In the genomic region with DNA sequence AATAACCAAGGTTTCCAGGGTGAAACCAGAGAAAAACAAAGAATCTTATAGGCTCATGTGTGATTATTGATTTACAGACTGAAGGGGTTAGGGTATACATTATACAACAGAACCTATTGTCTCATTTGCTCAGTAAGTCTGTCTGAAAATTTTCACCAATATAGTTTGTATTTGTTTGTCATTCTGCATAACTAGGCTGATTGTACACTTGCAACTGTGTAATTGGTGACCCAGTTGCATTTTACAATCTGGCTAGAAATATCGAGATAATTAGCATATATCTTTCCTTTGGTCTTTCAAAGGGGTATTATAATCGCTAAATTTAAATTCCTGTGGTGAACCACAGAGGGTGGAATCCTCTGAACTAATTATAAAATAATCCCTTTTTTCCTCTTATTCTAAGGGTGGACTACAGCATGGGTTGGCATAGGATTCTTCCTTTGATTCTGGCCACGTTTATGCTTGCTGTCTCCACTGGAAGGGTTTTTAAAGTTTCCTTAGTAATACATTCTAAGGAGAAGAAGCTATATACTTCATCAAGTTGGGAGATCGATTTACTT, we compare ENCODE assay signal across 22 mouse cellular contexts. TPM values are rescaled to one million over a fixed set of nuclear protein-coding genes. Genes with fewer than 3 reads are reported as not detected.
DNase-seq lines count a peak whose midpoint lies in the region; ATAC-seq and TF ChIP-seq lines count a peak whose summit lies in the region.
"Had no signal": no experiment of that assay in that cellular context is flagged by ENCODE, and none has a peak within 500 bp of the region (broad histone marks: within the 10 kb centered on the region; RNA-seq: fewer than 3 reads in every experiment).

No protein-coding gene starts in this region.

- no peak overlapping the region for H3K4me2 ChIP-seq in hindbrain, embryonic 14.5 days (replicated peaks)
- H3K4me2 ChIP-seq in hindbrain, embryonic 13.5 days: no peak overlapping the region
- no peak overlapping the region for H3K4me2 ChIP-seq in hindbrain, postnatal 0 days (ENCODE audit: low read depth, low read length)
- H3K4me2 ChIP-seq in neural tube, embryonic 13.5 days: no peak overlapping the region
- H3K4me2 ChIP-seq: liver, embryonic 11.5 days; lung, embryonic 14.5 days had no signal

- 60% methylated on average over 4 of the region's 4 CpGs for WGBS in hindbrain, embryonic 14.5 days
- 62% methylated on average over 4 of the region's 4 CpGs for WGBS in hindbrain, embryonic 13.5 days
- WGBS in hindbrain, postnatal 0 days: 42% methylated on average over 4 of the region's 4 CpGs
- WGBS in neural tube, embryonic 13.5 days: 52% methylated on average over 4 of the region's 4 CpGs

- H3K4me3 ChIP-seq in hindbrain, embryonic 14.5 days (replicated peaks; ENCODE audit: low read length): no peak overlapping the region
- no peak overlapping the region for H3K4me3 ChIP-seq in hindbrain, embryonic 13.5 days
- H3K4me3 ChIP-seq in hindbrain, postnatal 0 days (ENCODE audit: low read length): no peak overlapping the region
- no peak overlapping the region for H3K4me3 ChIP-seq in neural tube, embryonic 13.5 days

- no peak overlapping the region for H3K9ac ChIP-seq in hindbrain, embryonic 14.5 days
- no peak overlapping the region for H3K9ac ChIP-seq in hindbrain, embryonic 13.5 days
- H3K9ac ChIP-seq in hindbrain, postnatal 0 days (replicated peaks; ENCODE audit: low read length): no peak overlapping the region
- H3K9ac ChIP-seq in neural tube, embryonic 13.5 days: no peak overlapping the region
- H3K9ac ChIP-seq: lung, embryonic 14.5 days had no signal

- H3K36me3 ChIP-seq in hindbrain, embryonic 14.5 days (replicated peaks; ENCODE audit: control insufficient read depth, insufficient read depth): no peaks in the 10 kb centered on the region
- H3K36me3 ChIP-seq in hindbrain, embryonic 13.5 days: no peaks in the 10 kb centered on the region
- no peaks in the 10 kb centered on the region for H3K36me3 ChIP-seq in hindbrain, postnatal 0 days (ENCODE audit: insufficient read depth, low read length)
- H3K36me3 ChIP-seq in neural tube, embryonic 13.5 days: no peaks in the 10 kb centered on the region

- H3K27ac ChIP-seq in hindbrain, embryonic 14.5 days: no peak overlapping the region
- H3K27ac ChIP-seq in hindbrain, embryonic 13.5 days: no peak overlapping the region
- H3K27ac ChIP-seq in hindbrain, postnatal 0 days: no peak overlapping the region
- H3K27ac ChIP-seq in neural tube, embryonic 13.5 days (replicated peaks): no peak overlapping the region

- peak; percentile 37; the same call in 1 of the 2 replicates for ATAC-seq in hindbrain, embryonic 14.5 days (ENCODE audit: low FRiP score)
- ATAC-seq in hindbrain, embryonic 13.5 days (ENCODE audit: low FRiP score): no peak
- peak; percentile 21; the same call in 1 of the 2 replicates for ATAC-seq in hindbrain, postnatal 0 days
- ATAC-seq in neural tube, embryonic 13.5 days (ENCODE audit: low read depth): peak; percentile 59
- ATAC-seq: intestine, embryonic 16.5 days; Patski had no signal

- peak; percentile 1 for DNase-seq in cerebellum, adult 9-10 months
- DNase-seq in cerebellum, postnatal 4 days (ENCODE audit: low spot score in 2 of 2): no peak
- no peak for DNase-seq in hindbrain, embryonic 14.5 days (ENCODE audit: low spot score)
- no peak for DNase-seq in hindbrain, postnatal 0 days (ENCODE audit: low spot score)
- DNase-seq in embryo, embryonic 9.5 days (ENCODE audit: extremely low spot score): no peak
- no peak for DNase-seq in embryo, embryonic 10 days (ENCODE audit: low spot score)
- DNase-seq: adrenal gland, adult 8-10 months; cerebellum, postnatal 10 days; gastrocnemius, postnatal 14 days; kidney, postnatal 36 days; lung, embryonic 14.5 days; lung, postnatal 36 days; right cerebral cortex, postnatal 14 days; spleen, adult 18-20 months; thymus, postnatal 25 days had no signal

- H3K9me3 ChIP-seq in hindbrain, embryonic 14.5 days (ENCODE audit: control insufficient read depth, low read length): no peaks in the 10 kb centered on the region
- H3K9me3 ChIP-seq in hindbrain, embryonic 13.5 days: no peaks in the 10 kb centered on the region
- no peaks in the 10 kb centered on the region for H3K9me3 ChIP-seq in hindbrain, postnatal 0 days (ENCODE audit: low read length)
- no peaks in the 10 kb centered on the region for H3K9me3 ChIP-seq in neural tube, embryonic 13.5 days

- H3K4me1 ChIP-seq in hindbrain, embryonic 14.5 days (replicated peaks; ENCODE audit: control insufficient read depth, insufficient read depth, low read length): no peaks in the 10 kb centered on the region
- H3K4me1 ChIP-seq in hindbrain, embryonic 13.5 days (replicated peaks): no peaks in the 10 kb centered on the region
- no peaks in the 10 kb centered on the region for H3K4me1 ChIP-seq in hindbrain, postnatal 0 days (ENCODE audit: insufficient read depth, low read length)
- H3K4me1 ChIP-seq in neural tube, embryonic 13.5 days (replicated peaks): peaks cover 4% of the 10 kb centered on the region; the same call in 1 of the 2 replicates

- no peaks in the 10 kb centered on the region for H3K27me3 ChIP-seq in hindbrain, embryonic 14.5 days (ENCODE audit: control insufficient read depth, insufficient read depth, low read length)
- H3K27me3 ChIP-seq in hindbrain, embryonic 13.5 days: peaks cover 12% of the 10 kb centered on the region
- H3K27me3 ChIP-seq in hindbrain, postnatal 0 days (ENCODE audit: insufficient read depth, low read length): no peaks in the 10 kb centered on the region
- H3K27me3 ChIP-seq in neural tube, embryonic 13.5 days: no peaks in the 10 kb centered on the region
- H3K27me3 ChIP-seq: Patski had no signal

- no peak for TF ChIP-seq CTCF in hindbrain, postnatal 0 days (IDR thresholded peaks at IDR 0.05; ENCODE audit: low read depth)

RNA-seq across cellular contexts. Expression of a gene that starts 34.3 kb away (rescaled TPM):
- 9.9 and 10.4 TPM in 2 replicates for polyA plus RNA-seq in hindbrain, embryonic 14.5 days (2014; fragmentation: Nextera tagmentation; extraction: Ambion mirVana)
- polyA plus RNA-seq in hindbrain, embryonic 13.5 days (2015; fragmentation: Nextera tagmentation; extraction: Ambion mirVana): 8.5 and 11.3 TPM in 2 replicates
- 1.4 and 11.7 TPM in 2 replicates for total RNA-seq in hindbrain, postnatal 0 days (2014; rRNA removed)
- polyA plus RNA-seq in hindbrain, postnatal 0 days (2015; fragmentation: Nextera tagmentation; extraction: Ambion mirVana): 6.8 and 7.9 TPM in 2 replicates
- 13.1 and 13.4 TPM in 2 replicates for polyA plus RNA-seq in neural tube, embryonic 13.5 days (2015; fragmentation: Nextera tagmentation; extraction: Ambion mirVana)
- total RNA-seq: gastrocnemius, postnatal 14 days; hematopoietic stem cell, adult 5-6 weeks; megakaryocyte-erythroid progenitor cell, adult 5-6 weeks had no signal

RNA-seq across cellular contexts. Expression of a gene that starts 44.2 kb away (rescaled TPM):
- polyA plus RNA-seq in hindbrain, embryonic 14.5 days (2014; fragmentation: Nextera tagmentation; extraction: Ambion mirVana): 5.6 and 7.1 TPM in 2 replicates
- 5.0 and 5.5 TPM in 2 replicates for polyA plus RNA-seq in hindbrain, embryonic 13.5 days (2015; fragmentation: Nextera tagmentation; extraction: Ambion mirVana)
- 4.9 and 5.4 TPM in 2 replicates for total RNA-seq in hindbrain, postnatal 0 days (2014; rRNA removed)
- 5.7 and 6.5 TPM in 2 replicates for polyA plus RNA-seq in hindbrain, postnatal 0 days (2015; fragmentation: Nextera tagmentation; extraction: Ambion mirVana)
- polyA plus RNA-seq in neural tube, embryonic 13.5 days (2015; fragmentation: Nextera tagmentation; extraction: Ambion mirVana): 7.4 and 8.0 TPM in 2 replicates
